ENCODE assay signal across 12 mouse cellular contexts in the genomic region with DNA sequence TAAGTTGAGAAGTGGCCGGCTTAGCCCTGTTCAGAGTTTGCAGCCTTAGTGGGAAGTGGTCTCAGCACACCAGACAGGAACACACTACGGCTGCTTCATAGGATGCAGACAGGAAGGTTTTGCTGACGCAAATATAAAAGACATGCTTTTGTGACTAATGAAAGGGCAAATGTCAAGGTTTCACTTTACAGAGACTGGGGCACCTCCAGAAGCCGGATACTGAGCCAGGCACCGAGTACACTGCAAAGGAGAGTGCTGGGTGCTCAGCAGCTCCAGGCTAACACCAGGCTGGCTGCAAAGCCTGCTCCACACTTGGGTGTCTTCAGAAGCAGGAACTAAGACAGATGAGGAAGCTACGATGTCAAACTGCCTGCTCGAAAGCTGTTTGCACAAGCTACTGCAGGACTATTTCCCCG. TPM values are rescaled to one million over a fixed set of nuclear protein-coding genes. Genes with fewer than 3 reads are reported as not detected.
DNase-seq lines count a peak whose midpoint lies in the region; ATAC-seq and TF ChIP-seq lines count a peak whose summit lies in the region.
"Had no signal": no experiment of that assay in that cellular context is flagged by ENCODE, and none has a peak within 500 bp of the region (broad histone marks: within the 10 kb centered on the region; RNA-seq: fewer than 3 reads in every experiment).

No protein-coding gene starts in this region.

- WGBS in liver, postnatal 0 days (ENCODE audit: insufficient replicate concordance) = 36% methylated on average over 8 of the region's 8 CpGs

- H3K27ac ChIP-seq in liver, postnatal 0 days (ENCODE audit: low read depth) = peak overlapping the region; percentile 65
- H3K27ac ChIP-seq: heart, embryonic 10.5 days; midbrain, embryonic 15.5 days had no signal

- no peak for TF ChIP-seq CTCF in liver, postnatal 0 days (IDR thresholded peaks at IDR 0.05; ENCODE audit: low read depth)

- peak; percentile 70 for ATAC-seq in liver, postnatal 0 days
- ATAC-seq in cerebellum, adult (ENCODE audit: insufficient number of reproducible peaks, low FRiP score, low TSS enrichment) = no peak
- ATAC-seq: midbrain, embryonic 15.5 days had no signal

- DNase-seq in embryo, embryonic 10 days (ENCODE audit: low spot score) = peak; percentile 39
- no peak for DNase-seq in embryo, embryonic 9.5 days (ENCODE audit: extremely low spot score)
- DNase-seq in spleen, postnatal 36 days (ENCODE audit: low spot score in 2 of 2) = peak; percentile 43 to 51
- DNase-seq in spleen, postnatal 4 days (ENCODE audit: low spot score in 2 of 2) = no peak
- peak; percentile 28 for DNase-seq in liver, postnatal 0 days
- DNase-seq in thymus, postnatal 4 days = peak; percentile 60
- no peak for DNase-seq in MN1 (ENCODE audit: low spot score)

- H3K36me3 ChIP-seq in liver, postnatal 0 days (replicated peaks; ENCODE audit: insufficient read depth, low read length) = no peaks in the 10 kb centered on the region
- H3K36me3 ChIP-seq: midbrain, embryonic 15.5 days had no signal

- no peaks in the 10 kb centered on the region for H3K27me3 ChIP-seq in liver, postnatal 0 days (ENCODE audit: insufficient read depth, low read length)
- H3K27me3 ChIP-seq: CH12.LX; midbrain, embryonic 15.5 days had no signal

- H3K9me3 ChIP-seq in liver, postnatal 0 days (ENCODE audit: low read length) = no peaks in the 10 kb centered on the region
- H3K9me3 ChIP-seq: heart, embryonic 10.5 days; midbrain, embryonic 15.5 days had no signal

- H3K9ac ChIP-seq in liver, postnatal 0 days (replicated peaks) = 0 out of 2 replicates have a peak overlapping the region, but pooled peaks have one; percentile 18
- H3K9ac ChIP-seq: midbrain, embryonic 15.5 days had no signal

- peak; percentile 13; the same call in 1 of the 2 replicates for TF ChIP-seq EP300 in liver, postnatal 0 days (IDR thresholded peaks at IDR 0.05; ENCODE audit: low read depth)

- peak overlapping the region; percentile 36 for H3K4me2 ChIP-seq in liver, postnatal 0 days (ENCODE audit: low read depth, low read length)
- H3K4me2 ChIP-seq: midbrain, embryonic 15.5 days had no signal

- H3K4me3 ChIP-seq in liver, postnatal 0 days (ENCODE audit: low read depth, low read length) = no peak overlapping the region
- H3K4me3 ChIP-seq: erythroblast, embryonic 14.5 days; heart, embryonic 10.5 days; midbrain, embryonic 15.5 days had no signal

- peaks cover 29% of the 10 kb centered on the region for H3K4me1 ChIP-seq in liver, postnatal 0 days (ENCODE audit: insufficient read depth)

RNA-seq across cellular contexts. Expression of gene Rab8b, which starts 37.1 kb away (rescaled TPM):
- polyA plus RNA-seq in liver, postnatal 0 days (2015; fragmentation: Nextera tagmentation; extraction: Ambion mirVana) = 9.1 and 10.7 TPM in 2 replicates

RNA-seq across cellular contexts. Expression of gene Aph1c, which starts 47.9 kb away (rescaled TPM):
- 3.3 and 4.1 TPM in 2 replicates for polyA plus RNA-seq in liver, postnatal 0 days (2015; fragmentation: Nextera tagmentation; extraction: Ambion mirVana)
- polyA plus RNA-seq: erythroblast, embryonic 14.5 days had no signal

Comparison
In these comparisons a context has a peak if more than half of its experiments do, and no peak if none do; other contexts are left out.
1. DNase-seq: peak in embryo, embryonic 10 days (single experiment), spleen, postnatal 36 days (2 of 2), liver, postnatal 0 days (single experiment) and thymus, postnatal 4 days (single experiment); none in embryo, embryonic 9.5 days (single experiment), spleen, postnatal 4 days (0 of 2) and MN1 (single experiment).